Mouse (Mus musculus) cerebral cortex, adult 2 months (tissue): ENCODE measurements around the gene Cacna1e.

Source experiments
- WGBS: fragments of 180-500 bp; shearing (Covaris S2); methylation state at CpG from one replicate; pipeline ENCODE4 v1.1.7; 2018; 5-methylcytosine and 5-hydroxymethylcytosine counted together

Gene Cacna1e

GRCm38 (mm10) chr1:154500869-154501268, 383.4 kb downstream of the Cacna1e start:
- WGBS = 42% methylated on average over 5 of the region's 5 CpGs

GRCm38 (mm10) chr1:154500187-154500866, 384.0 kb downstream of the Cacna1e start:
- WGBS = 33% methylated on average over 3 of the region's 3 CpGs

GRCm38 (mm10) chr1:154498821-154499220, 385.5 kb downstream of the Cacna1e start:
- WGBS = 50% methylated on average over 4 of the region's 4 CpGs

- 43% methylated on average over 6 of the region's 6 CpGs for WGBS
Measured at GRCm38 (mm10) chr1:154491071-154491470, 393.2 kb downstream of the Cacna1e start.

- WGBS = 52% methylated on average over 2 of the region's 2 CpGs
Measured at GRCm38 (mm10) chr1:154476671-154477070, 407.6 kb downstream of the Cacna1e start.

- WGBS = 59% methylated on average over 2 of the region's 2 CpGs
Measured at GRCm38 (mm10) chr1:154475706-154476105, 408.6 kb downstream of the Cacna1e start.

GRCm38 (mm10) chr1:154474156-154474555, 410.1 kb downstream of the Cacna1e start:
- WGBS = 89% methylated on average over 4 of the region's 4 CpGs

- 62% methylated on average over 3 of the region's 3 CpGs for WGBS
Measured at GRCm38 (mm10) chr1:154467265-154467664, 417.0 kb downstream of the Cacna1e start.

GRCm38 (mm10) chr1:154461521-154461920, 422.8 kb downstream of the Cacna1e start:
- 73% methylated on average over 5 of the region's 5 CpGs for WGBS

- WGBS = 53% methylated on average over 7 of the region's 7 CpGs
Measured at GRCm38 (mm10) chr1:154460067-154460466, 424.2 kb downstream of the Cacna1e start.

GRCm38 (mm10) chr1:154458601-154459000, 425.7 kb downstream of the Cacna1e start:
- WGBS = 69% methylated on average over 2 of the region's 2 CpGs

GRCm38 (mm10) chr1:154450799-154451198, 433.5 kb downstream of the Cacna1e start:
- WGBS = 61% methylated on average over 3 of the region's 3 CpGs

- WGBS = 59% methylated on average over 3 of the region's 3 CpGs
Measured at GRCm38 (mm10) chr1:154446456-154446855, 437.8 kb downstream of the Cacna1e start.

GRCm38 (mm10) chr1:154433520-154433919, 450.8 kb downstream of the Cacna1e start:
- WGBS = 53% methylated on average over 1 of the region's 1 CpGs

- 77% methylated on average over 1 of the region's 1 CpGs for WGBS
Measured at GRCm38 (mm10) chr1:154433112-154433511, 451.2 kb downstream of the Cacna1e start.

- WGBS = 41% methylated on average over 7 of the region's 7 CpGs
Measured at GRCm38 (mm10) chr1:154428276-154428675, 456.0 kb downstream of the Cacna1e start.

GRCm38 (mm10) chr1:154418278-154418677, 466.0 kb downstream of the Cacna1e start:
- WGBS = 15% methylated on average over 5 of the region's 5 CpGs

- WGBS = 69% methylated on average over 20 of the region's 20 CpGs
Measured at GRCm38 (mm10) chr1:154416384-154417155, 467.7 kb downstream of the Cacna1e start.

GRCm38 (mm10) chr1:154415826-154416225, 468.5 kb downstream of the Cacna1e start:
- 81% methylated on average over 10 of the region's 10 CpGs for WGBS

- 50% methylated on average over 3 of the region's 3 CpGs for whole genome bisulfite sequencing
Measured at GRCm38 (mm10) chr1:154413138-154413537, 471.2 kb downstream of the Cacna1e start.

- 46% methylated on average over 2 of the region's 2 CpGs for WGBS
Measured at GRCm38 (mm10) chr1:154409051-154409450, 475.2 kb downstream of the Cacna1e start.

- 86% methylated on average over 6 of the region's 6 CpGs for WGBS
Measured at GRCm38 (mm10) chr1:154391979-154392378, 492.3 kb downstream of the Cacna1e start.
